ENCODE assay signal across 15 mouse cellular contexts in the genomic region with DNA sequence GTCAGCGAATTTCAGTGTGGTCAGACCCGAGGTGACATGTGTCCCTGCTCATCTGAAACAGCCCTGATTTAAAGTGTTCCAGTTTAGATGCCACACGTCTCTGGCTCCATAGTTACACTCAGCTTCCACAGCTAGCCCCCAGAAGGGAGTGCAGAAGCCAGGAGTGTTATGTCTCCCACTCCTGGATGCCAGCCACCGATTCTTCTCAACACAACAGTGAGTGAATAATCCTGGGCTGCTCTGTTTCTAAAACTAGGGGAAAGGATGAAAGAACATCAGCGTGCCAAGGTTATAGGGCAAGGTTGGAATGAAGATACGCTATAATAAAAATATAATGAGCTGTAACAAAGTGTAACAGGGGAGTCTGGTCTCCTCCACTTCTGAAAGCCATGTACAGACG. TPM values are rescaled to one million over a fixed set of nuclear protein-coding genes. Genes with fewer than 3 reads are reported as not detected.
DNase-seq lines count a peak whose midpoint lies in the region; ATAC-seq lines count a peak whose summit lies in the region.
"Had no signal": no experiment of that assay in that cellular context is flagged by ENCODE, and none has a peak within 500 bp of the region (broad histone marks: within the 10 kb centered on the region; RNA-seq: fewer than 3 reads in every experiment).

No protein-coding gene starts in this region.

- no peak overlapping the region for H3K27ac ChIP-seq in embryonic facial prominence, embryonic 14.5 days (replicated peaks; ENCODE audit: low read depth, low read length)
- H3K27ac ChIP-seq: heart, adult 2 months; limb, embryonic 15.5 days had no signal

- no peak overlapping the region for H3K9ac ChIP-seq in embryonic facial prominence, embryonic 14.5 days (ENCODE audit: low read depth, low read length)
- H3K9ac ChIP-seq: limb, embryonic 15.5 days had no signal

- 54% methylated on average over 7 of the region's 7 CpGs for WGBS in embryonic facial prominence, embryonic 14.5 days

- ATAC-seq in embryonic facial prominence, embryonic 14.5 days (ENCODE audit: low read depth) = no peak
- ATAC-seq: CD4-positive, CD25-positive, alpha-beta regulatory T cell, adult 4 months; intestine, embryonic 16.5 days had no signal

- no peaks in the 10 kb centered on the region for H3K27me3 ChIP-seq in embryonic facial prominence, embryonic 14.5 days (replicated peaks; ENCODE audit: control insufficient read depth, insufficient read depth, low read length)
- H3K27me3 ChIP-seq: limb, embryonic 15.5 days had no signal

- H3K9me3 ChIP-seq in embryonic facial prominence, embryonic 14.5 days (ENCODE audit: control insufficient read depth, low read length) = no peaks in the 10 kb centered on the region
- H3K9me3 ChIP-seq: limb, embryonic 15.5 days had no signal

- peaks cover 19% of the 10 kb centered on the region for H3K4me1 ChIP-seq in embryonic facial prominence, embryonic 14.5 days (ENCODE audit: control insufficient read depth, insufficient read depth, low read length)

- intact Hi-C loops in heart, postnatal 25 days (cut with DNase I) = no loop called here

- no peaks in the 10 kb centered on the region for H3K36me3 ChIP-seq in embryonic facial prominence, embryonic 14.5 days (ENCODE audit: control insufficient read depth, insufficient read depth, low read length)
- H3K36me3 ChIP-seq: limb, embryonic 15.5 days had no signal

- H3K4me3 ChIP-seq in embryonic facial prominence, embryonic 14.5 days (ENCODE audit: low read depth, low read length) = no peak overlapping the region
- H3K4me3 ChIP-seq: heart, adult 2 months; limb, embryonic 15.5 days had no signal

- DNase-seq in heart, postnatal 4 days = peak; percentile 47
- no peak for DNase-seq in heart, postnatal 25 days (ENCODE audit: low spot score)
- DNase-seq in adrenal gland, postnatal 10 days = peak; percentile 47
- DNase-seq in embryonic facial prominence, embryonic 14.5 days (ENCODE audit: low spot score) = peak; percentile 35
- DNase-seq in right cerebral cortex, adult 18-20 months = peak; percentile 61
- no peak for DNase-seq in neural tube, embryonic 10.5 days (ENCODE audit: extremely low spot score, low spot score)
- DNase-seq in kidney, postnatal 4 days = no peak
- DNase-seq: cerebellum, adult 18-20 months; heart, adult 2 months; heart, postnatal 36 days; thymus, postnatal 36 days had no signal

- no peak overlapping the region for H3K4me2 ChIP-seq in embryonic facial prominence, embryonic 14.5 days (ENCODE audit: low read depth, low read length)
- H3K4me2 ChIP-seq: limb, embryonic 15.5 days had no signal

RNA-seq across cellular contexts. Expression of gene Stmnd1, which starts 51.5 kb away (rescaled TPM):
- total RNA-seq in heart, postnatal 4 days (2021) = under 1 TPM; 0.18 to 0.45 TPM
- total RNA-seq in heart, postnatal 25 days (2021) = under 1 TPM; 0.36 to 0.45 TPM
- total RNA-seq in adrenal gland, postnatal 10 days (2021) = under 1 TPM; 0.33 to 0.64 TPM
- polyA plus RNA-seq in embryonic facial prominence, embryonic 14.5 days (2014; fragmentation: Nextera tagmentation; extraction: Ambion mirVana) = 0.80 and 0.86 TPM in 2 replicates
- polyA plus RNA-seq: CD4-positive, CD25-positive, alpha-beta regulatory T cell, adult 4 months; embryonic facial prominence, embryonic 11.5 days had no signal

Comparison
In these comparisons a context has a peak if more than half of its experiments do, and no peak if none do; other contexts are left out.
1. DNase-seq: peak in heart, postnatal 4 days (single experiment), adrenal gland, postnatal 10 days (single experiment), embryonic facial prominence, embryonic 14.5 days (single experiment) and right cerebral cortex, adult 18-20 months (single experiment); none in heart, postnatal 25 days (single experiment), neural tube, embryonic 10.5 days (single experiment) and kidney, postnatal 4 days (0 of 2).